Mouse (Mus musculus) left cerebral cortex, adult 11 months (tissue): Measurements from ENCODE around the gene Dgcr2.

Experiments used
- DNase-seq: peaks from one replicate; pipeline ENCODE4 v3.0.0; 2022; ENCODE audit warnings: low spot score

Dgcr2 gene

GRCm38 (mm10) chr16:17848431-17848830, 49.9 kb downstream of the Dgcr2 start:
- DNase-seq = no peak

GRCm38 (mm10) chr16:17843701-17844365, 54.5 kb downstream of the Dgcr2 start:
- no peak for DNase-seq

- DNase-seq = no peak
These were observed 55.9 kb downstream of the Dgcr2 start for GRCm38 (mm10) chr16:17842437-17842836.

- no peak for DNase-seq
These were observed 58.4 kb downstream of the Dgcr2 start for GRCm38 (mm10) chr16:17839976-17840375.

- no peak for DNase-seq
These were observed 60.3 kb downstream of the Dgcr2 start, which contains the start of gene Car15 for GRCm38 (mm10) chr16:17838051-17838450. Car15 (minus strand) TSS chr16:17838364.

GRCm38 (mm10) chr16:17835481-17835880, 62.9 kb downstream of the Dgcr2 start:
- no peak for DNase-seq

- no peak for DNase-seq
These were observed 63.8 kb downstream of the Dgcr2 start for GRCm38 (mm10) chr16:17834543-17834942.

- no peak for DNase-seq
These were observed 64.5 kb downstream of the Dgcr2 start for GRCm38 (mm10) chr16:17833681-17834399.

- no peak for DNase-seq
These were observed 65.1 kb downstream of the Dgcr2 start for GRCm38 (mm10) chr16:17833321-17833680.

GRCm38 (mm10) chr16:17832821-17833220, 65.5 kb downstream of the Dgcr2 start, which contains the start of gene B830017H08Rik:
B830017H08Rik (plus strand) TSS chr16:17833121.
- no peak for DNase-seq

- no peak for DNase-seq
These were observed 66.6 kb downstream of the Dgcr2 start for GRCm38 (mm10) chr16:17831781-17832180.

GRCm38 (mm10) chr16:17830385-17831178, 67.8 kb downstream of the Dgcr2 start:
- DNase-seq = no peak

GRCm38 (mm10) chr16:17828867-17829266, 69.5 kb downstream of the Dgcr2 start:
- DNase-seq = no peak

GRCm38 (mm10) chr16:17828229-17828628, 70.1 kb downstream of the Dgcr2 start:
- no peak for DNase-seq

- no peak for DNase-seq
These were observed 71.9 kb downstream of the Dgcr2 start for GRCm38 (mm10) chr16:17826500-17826899.

GRCm38 (mm10) chr16:17816528-17816927, 81.8 kb downstream of the Dgcr2 start:
- no peak for DNase-seq

GRCm38 (mm10) chr16:17815411-17816402, 82.7 kb downstream of the Dgcr2 start:
- no peak for DNase-seq

- DNase-seq = no peak
These were observed 85.2 kb downstream of the Dgcr2 start for GRCm38 (mm10) chr16:17813173-17813572.

- DNase-seq = no peak
These were observed 86.2 kb downstream of the Dgcr2 start for GRCm38 (mm10) chr16:17812120-17812519.

- DNase-seq = no peak
These were observed 88.7 kb downstream of the Dgcr2 start for GRCm38 (mm10) chr16:17809711-17810110.

- no peak for DNase-seq
These were observed 89.2 kb downstream of the Dgcr2 start for GRCm38 (mm10) chr16:17809125-17809524.
